Mouse (Mus musculus): ENCODE data around the gene Fars2. TPM values are rescaled to one million over a fixed set of nuclear protein-coding genes. Genes with fewer than 3 reads are reported as not detected.

Fars2 gene
- polyA plus RNA-seq, 1 experiment from 2014 or later, result 30.6 TPM

DNA sequence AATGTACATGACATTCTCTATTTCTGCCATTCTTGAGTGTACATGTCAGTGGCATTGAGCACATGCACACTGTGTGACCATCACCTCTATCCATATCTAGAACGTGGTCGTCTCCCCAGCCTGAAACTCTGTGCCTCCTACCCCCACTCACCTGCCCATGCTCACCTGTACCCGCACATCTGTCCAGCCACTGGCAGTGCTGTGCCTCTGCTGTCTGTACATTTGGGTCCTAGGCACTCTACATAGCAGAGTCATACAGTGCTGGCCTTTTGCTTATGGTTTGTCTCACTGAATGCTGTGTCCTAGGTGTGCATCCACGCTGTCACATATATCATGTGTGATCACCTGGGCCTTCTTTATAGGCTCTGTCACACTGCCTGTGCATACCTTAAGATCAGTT, 410.5 kb downstream of the Fars2 start:
- Histone ChIP-seq H3K9ac (no peak overlapping the region), H3K4me1 (0 out of 2 replicates have a peak, but pooled peaks cover 6% of the 10 kb centered on the region), H3K27me3 (replicated peaks) (no peaks in the 10 kb centered on the region), H3K27ac (no peak overlapping the region), H3K4me2 (replicated peaks) (no peak overlapping the region), H3K36me3 (no peaks in the 10 kb centered on the region), H3K9me3 (no peaks in the 10 kb centered on the region), H3K4me3 (no peak overlapping the region)
- ATAC-seq (ENCODE audit: low FRiP score, low read depth), result no peak
- WGBS, result 94% methylated on average over 4 of the region's 4 CpGs

DNA sequence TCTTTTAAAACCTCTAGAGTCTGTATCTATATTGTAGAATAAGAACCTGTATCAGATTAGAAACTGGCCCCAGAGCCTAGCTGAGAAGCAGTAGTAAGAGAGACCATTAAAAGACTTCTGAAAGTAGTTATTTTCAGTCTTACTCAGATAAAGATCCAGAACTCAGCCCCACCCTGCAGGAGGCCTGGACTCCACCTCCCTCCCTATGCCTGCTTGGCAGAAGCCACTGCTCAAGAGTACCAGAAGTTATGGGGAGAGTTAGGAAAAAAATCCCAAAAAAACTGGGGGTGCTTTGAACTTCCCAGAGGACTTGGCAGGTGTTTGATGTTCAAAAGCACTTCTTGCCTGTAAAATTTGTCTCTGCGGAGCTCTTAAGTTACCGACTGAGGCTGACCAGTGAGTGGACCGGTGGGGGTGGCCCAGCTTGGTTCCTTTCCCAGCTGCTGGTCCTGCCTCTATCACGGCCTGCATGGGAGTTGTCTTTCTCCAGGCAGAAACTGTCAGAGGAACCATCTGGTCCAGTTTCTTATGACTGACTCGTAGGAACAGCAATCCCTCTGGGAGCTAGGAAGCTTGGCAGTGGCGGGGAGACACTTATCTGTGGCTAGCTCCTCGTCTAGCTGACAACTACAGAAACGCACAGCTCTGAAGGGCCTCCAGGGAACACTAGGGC, 411.1 kb downstream of the Fars2 start:
- Histone ChIP-seq H3K27me3 (replicated peaks) (no peaks in the 10 kb centered on the region), H3K9me3 (no peaks in the 10 kb centered on the region), H3K36me3 (no peaks in the 10 kb centered on the region), H3K4me1 (0 out of 2 replicates have a peak, but pooled peaks cover 6% of the 10 kb centered on the region), H3K27ac (no peak overlapping the region), H3K4me3 (no peak overlapping the region), H3K4me2 (replicated peaks) (no peak overlapping the region), H3K9ac (no peak overlapping the region)
- 66% methylated on average over 8 of the region's 8 CpGs for WGBS
- ATAC-seq (ENCODE audit: low FRiP score, low read depth), result no peak

DNA sequence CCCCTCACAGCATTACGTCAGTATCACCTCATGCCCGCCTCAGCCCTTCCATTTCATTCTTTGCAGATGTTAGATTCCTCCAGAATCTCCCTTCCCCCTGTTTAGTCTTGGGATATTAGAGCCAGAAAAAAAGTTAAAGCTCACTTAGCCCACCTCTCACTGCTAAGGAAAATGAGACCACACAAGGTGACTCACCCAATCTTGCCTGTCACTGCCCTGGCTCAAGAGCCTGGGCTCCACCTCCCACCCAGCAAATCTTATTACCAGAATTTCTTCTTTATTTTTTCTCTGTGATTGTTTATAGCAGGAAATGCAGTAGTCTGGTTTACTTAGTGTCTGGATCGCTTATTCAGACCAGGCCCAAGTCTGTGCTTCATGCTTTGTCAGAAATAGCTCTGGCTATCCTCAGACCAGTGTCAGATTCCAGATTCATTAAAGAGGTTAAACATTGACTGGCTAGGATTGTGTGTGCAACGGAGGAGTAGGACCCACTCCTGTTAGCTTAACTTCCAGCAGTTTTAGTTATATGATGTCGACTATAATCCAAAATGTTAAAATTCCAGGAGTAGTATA, 412.3 kb downstream of the Fars2 start:
- no peak overlapping the region for H3K4me3 ChIP-seq
- no peaks in the 10 kb centered on the region for H3K36me3 ChIP-seq
- no peak for ATAC-seq (ENCODE audit: low FRiP score, low read depth)
- no peak overlapping the region for H3K9ac ChIP-seq
- 78% methylated on average over 5 of the region's 5 CpGs for WGBS
- H3K9me3 ChIP-seq, result no peaks in the 10 kb centered on the region
- no peak overlapping the region for H3K4me2 ChIP-seq (replicated peaks)
- no peaks in the 10 kb centered on the region for H3K27me3 ChIP-seq (replicated peaks)
- H3K4me1 ChIP-seq, result 0 out of 2 replicates have a peak, but pooled peaks cover 6% of the 10 kb centered on the region
- no peak overlapping the region for H3K27ac ChIP-seq

DNA sequence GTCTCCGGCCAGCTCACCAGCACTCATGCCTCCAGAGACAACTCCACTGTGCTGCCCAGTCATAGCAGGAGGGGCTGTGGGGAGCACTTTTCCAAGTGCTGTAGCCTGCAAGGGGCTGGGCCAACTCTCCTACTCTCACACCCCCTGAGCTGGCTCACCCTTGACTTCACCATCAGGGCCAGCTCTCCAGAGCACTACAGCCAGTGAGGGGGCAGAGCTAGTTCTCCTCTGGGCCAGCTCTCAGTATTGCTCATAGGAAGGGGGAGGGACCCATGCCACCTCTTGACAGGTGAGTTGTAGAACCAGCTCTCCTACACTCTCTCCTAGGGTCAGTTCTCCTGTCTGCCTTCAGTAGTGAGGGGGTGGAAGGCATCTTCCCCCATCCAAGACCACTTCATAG, 413.6 kb downstream of the Fars2 start:
- Histone ChIP-seq H3K27ac (no peak overlapping the region), H3K9me3 (no peaks in the 10 kb centered on the region), H3K4me2 (replicated peaks) (no peak overlapping the region), H3K36me3 (no peaks in the 10 kb centered on the region), H3K4me3 (no peak overlapping the region), H3K9ac (no peak overlapping the region), H3K4me1 (0 out of 2 replicates have a peak, but pooled peaks cover 6% of the 10 kb centered on the region), H3K27me3 (replicated peaks) (no peaks in the 10 kb centered on the region)
- WGBS, result 100% methylated on average over 1 of the region's 1 CpGs
- no peak for ATAC-seq (ENCODE audit: low FRiP score, low read depth)

DNA sequence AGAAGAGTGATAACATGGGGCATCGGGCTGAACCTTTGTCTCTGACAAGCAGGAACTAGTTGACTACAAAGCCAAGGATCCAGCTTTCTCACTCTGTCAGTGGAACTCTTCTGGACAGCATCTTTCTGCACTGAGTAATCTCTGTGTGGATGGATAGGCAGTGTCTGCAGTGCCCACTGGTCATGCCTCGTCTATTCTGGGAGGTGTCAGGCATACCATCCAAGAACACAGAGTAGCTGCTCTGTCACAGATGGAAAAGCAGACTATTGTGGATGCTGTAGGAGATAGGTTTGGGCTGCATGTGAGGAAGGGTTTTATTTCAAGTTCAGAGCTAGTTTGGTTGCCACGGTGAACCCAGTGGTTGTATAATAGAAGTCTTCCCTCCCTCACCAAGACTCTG, 414.7 kb downstream of the Fars2 start:
- H3K4me2 ChIP-seq (replicated peaks), result no peak overlapping the region
- no peak for ATAC-seq (ENCODE audit: low FRiP score, low read depth)
- H3K9ac ChIP-seq, result no peak overlapping the region
- no peaks in the 10 kb centered on the region for H3K9me3 ChIP-seq
- no peak overlapping the region for H3K27ac ChIP-seq
- H3K4me1 ChIP-seq, result 0 out of 2 replicates have a peak, but pooled peaks cover 4% of the 10 kb centered on the region
- 76% methylated on average over 3 of the region's 3 CpGs for WGBS
- H3K4me3 ChIP-seq, result no peak overlapping the region
- no peaks in the 10 kb centered on the region for H3K36me3 ChIP-seq
- H3K27me3 ChIP-seq (replicated peaks), result no peaks in the 10 kb centered on the region

DNA sequence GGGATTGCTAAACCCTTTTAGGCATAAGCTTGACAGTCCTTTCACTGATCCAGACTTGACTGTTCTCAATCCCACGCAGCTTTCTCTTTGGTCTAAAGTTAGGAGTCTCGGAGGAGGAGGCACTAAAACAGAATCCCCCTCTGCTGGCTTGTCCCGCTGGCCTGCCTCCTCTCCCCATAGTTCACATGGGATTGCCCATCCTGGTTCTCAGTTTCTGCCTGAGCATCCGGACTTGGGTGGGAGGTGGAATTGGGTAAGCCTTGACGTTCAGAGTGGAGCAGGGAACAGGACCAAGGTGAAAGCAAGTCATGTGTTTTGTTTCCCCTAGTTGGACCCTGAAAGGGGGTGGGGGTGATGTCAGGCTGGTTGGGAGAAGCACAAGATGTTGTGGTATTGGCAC, 415.9 kb downstream of the Fars2 start:
- Histone ChIP-seq H3K4me1 (peaks cover 8% of the 10 kb centered on the region), H3K27ac (no peak overlapping the region), H3K9ac (no peak overlapping the region), H3K9me3 (no peaks in the 10 kb centered on the region), H3K4me3 (no peak overlapping the region), H3K27me3 (replicated peaks) (no peaks in the 10 kb centered on the region), H3K36me3 (no peaks in the 10 kb centered on the region), H3K4me2 (replicated peaks) (no peak overlapping the region)
- WGBS, result 94% methylated on average over 5 of the region's 5 CpGs
- ATAC-seq (ENCODE audit: low FRiP score, low read depth), result no peak

DNA sequence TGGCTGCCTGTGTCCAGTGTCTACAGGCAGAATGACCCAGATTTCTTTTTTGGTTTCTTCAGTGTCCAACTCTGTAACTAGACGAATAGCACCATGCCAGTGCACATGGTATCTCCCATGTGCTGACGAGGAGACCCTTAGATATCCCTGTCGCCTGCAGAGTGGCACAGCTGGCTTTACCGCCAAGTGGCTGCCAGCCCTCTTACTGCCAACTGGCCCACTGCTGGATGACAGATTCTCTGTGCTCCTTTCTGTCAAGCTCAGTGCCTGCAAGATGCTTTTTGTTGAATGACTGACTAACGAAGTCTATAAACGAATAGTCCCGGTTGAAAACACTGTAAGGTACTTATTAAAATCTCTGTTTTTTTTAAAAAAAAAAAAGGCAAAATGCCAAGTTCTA, 416.3 kb downstream of the Fars2 start:
- Histone ChIP-seq H3K4me3 (no peak overlapping the region), H3K27me3 (replicated peaks) (no peaks in the 10 kb centered on the region), H3K36me3 (no peaks in the 10 kb centered on the region), H3K9me3 (no peaks in the 10 kb centered on the region), H3K27ac (no peak overlapping the region), H3K4me2 (replicated peaks) (no peak overlapping the region), H3K4me1 (peaks cover 12% of the 10 kb centered on the region), H3K9ac (no peak overlapping the region)
- WGBS, result 89% methylated on average over 7 of the region's 7 CpGs
- ATAC-seq (ENCODE audit: low FRiP score, low read depth), result no peak

DNA sequence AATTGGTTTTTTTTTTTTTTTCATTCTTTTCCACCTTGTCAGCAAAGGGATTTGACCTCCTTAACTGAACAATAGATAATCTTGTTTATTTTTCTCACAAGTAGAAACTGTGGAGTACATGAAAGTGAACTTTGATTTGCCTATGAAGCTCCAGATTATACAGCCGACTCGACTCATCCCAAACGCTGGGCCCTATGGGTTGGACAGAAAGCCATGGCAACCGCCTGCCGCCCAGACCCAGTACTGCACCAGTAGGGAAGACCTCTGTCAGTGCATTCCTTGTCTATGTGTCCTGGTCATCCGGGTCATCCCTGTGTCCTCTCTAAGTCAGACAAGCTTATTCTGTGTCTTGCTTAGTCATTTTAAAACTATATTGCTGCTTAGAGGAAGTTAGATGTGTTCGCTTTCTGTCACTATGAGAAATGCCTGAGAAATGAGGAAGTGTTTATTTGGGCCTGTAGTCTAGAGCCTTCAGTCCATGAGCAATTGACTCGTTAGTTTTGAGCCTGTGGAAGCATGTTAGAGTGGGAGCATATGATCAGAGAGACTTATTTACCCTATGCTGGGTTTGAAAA, 416.8 kb downstream of the Fars2 start:
- 90% methylated on average over 8 of the region's 8 CpGs for WGBS
- H3K27me3 ChIP-seq (replicated peaks), result no peaks in the 10 kb centered on the region
- no peak overlapping the region for H3K4me2 ChIP-seq (replicated peaks)
- no peaks in the 10 kb centered on the region for H3K36me3 ChIP-seq
- no peak overlapping the region for H3K27ac ChIP-seq
- H3K9ac ChIP-seq, result no peak overlapping the region
- no peaks in the 10 kb centered on the region for H3K9me3 ChIP-seq
- no peak for ATAC-seq (ENCODE audit: low FRiP score, low read depth)
- H3K4me1 ChIP-seq, result peaks cover 12% of the 10 kb centered on the region
- H3K4me3 ChIP-seq, result no peak overlapping the region

DNA sequence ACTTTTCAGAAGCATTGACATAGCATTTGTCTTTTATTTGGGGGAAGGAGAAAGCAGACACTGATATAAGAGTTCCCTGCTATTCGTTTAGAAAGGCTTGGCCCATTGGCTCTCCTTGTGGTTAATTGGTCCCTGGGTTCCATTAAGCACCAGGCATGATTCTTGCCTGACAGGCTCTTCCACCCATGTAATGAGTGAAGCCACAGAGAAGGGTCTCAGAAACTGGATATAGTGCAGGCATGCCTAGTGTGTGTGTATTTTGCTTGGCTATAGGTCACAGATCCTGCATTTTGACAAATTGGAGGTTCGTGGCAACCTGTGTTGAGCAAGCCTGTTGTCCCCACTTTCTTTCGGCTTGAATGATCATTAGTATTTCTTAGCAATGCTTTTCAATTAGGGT, 420.4 kb downstream of the Fars2 start:
- Histone ChIP-seq H3K27ac (peak overlapping the region; percentile 59; the same call in 1 of the 2 replicates), H3K36me3 (no peaks in the 10 kb centered on the region), H3K9ac (no peak overlapping the region), H3K4me3 (no peak overlapping the region), H3K27me3 (replicated peaks) (no peaks in the 10 kb centered on the region), H3K4me1 (peaks cover 16% of the 10 kb centered on the region), H3K4me2 (replicated peaks) (no peak overlapping the region), H3K9me3 (no peaks in the 10 kb centered on the region)
- 60% methylated on average over 3 of the region's 3 CpGs for WGBS
- peak; percentile 56; the same call in 1 of the 2 replicates for ATAC-seq (ENCODE audit: low FRiP score, low read depth)

DNA sequence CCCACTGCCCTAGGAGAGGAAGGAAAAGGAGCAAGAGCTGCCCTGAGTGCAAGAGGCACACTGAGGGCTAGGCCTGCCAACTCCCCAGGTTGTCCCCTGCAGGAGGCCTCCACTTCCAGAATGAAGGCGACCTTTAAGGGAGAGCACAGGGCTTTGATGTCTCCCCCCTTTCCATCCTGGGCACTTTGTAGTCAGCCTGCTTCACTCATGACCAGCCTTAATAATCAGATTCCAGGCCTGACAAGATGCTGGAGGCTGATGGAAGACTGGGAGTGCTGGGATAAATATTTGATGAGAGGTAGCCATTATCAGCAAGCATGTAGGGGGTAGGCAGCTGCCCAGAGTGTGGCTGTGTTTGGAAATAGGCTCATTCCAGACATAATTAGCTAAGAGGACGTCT, 421.2 kb downstream of the Fars2 start:
- H3K4me1 ChIP-seq, result peaks cover 16% of the 10 kb centered on the region
- H3K4me3 ChIP-seq, result no peak overlapping the region
- H3K9me3 ChIP-seq, result no peaks in the 10 kb centered on the region
- H3K27me3 ChIP-seq (replicated peaks), result no peaks in the 10 kb centered on the region
- peak overlapping the region; percentile 23; the same call in 1 of the 2 replicates for H3K27ac ChIP-seq
- no peaks in the 10 kb centered on the region for H3K36me3 ChIP-seq
- 47% methylated on average over 2 of the region's 2 CpGs for WGBS
- no peak for ATAC-seq (ENCODE audit: low FRiP score, low read depth)
- H3K4me2 ChIP-seq (replicated peaks), result no peak overlapping the region
- H3K9ac ChIP-seq, result no peak overlapping the region

DNA sequence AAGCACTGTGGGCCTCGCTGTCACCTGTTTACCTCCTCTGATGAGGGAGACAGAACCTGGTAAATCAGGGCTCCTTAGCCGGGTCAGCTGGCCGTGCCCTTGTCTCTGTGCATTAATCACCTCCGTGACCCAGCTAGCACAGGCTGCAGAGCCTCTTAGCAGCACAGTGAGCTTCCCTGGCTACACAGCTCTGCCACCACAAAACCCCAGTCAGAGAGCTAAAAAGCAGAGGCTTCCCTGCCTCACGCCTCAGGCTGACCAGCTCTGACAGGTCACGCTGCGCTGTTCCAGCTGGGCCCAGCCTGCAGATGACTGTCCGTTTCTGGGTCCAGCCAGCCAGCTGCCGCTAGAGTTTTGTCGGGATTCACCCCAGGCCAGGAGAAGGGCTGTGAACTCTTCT, 423.0 kb downstream of the Fars2 start:
- Histone ChIP-seq H3K4me2 (replicated peaks) (no peak overlapping the region), H3K36me3 (no peaks in the 10 kb centered on the region), H3K27me3 (replicated peaks) (no peaks in the 10 kb centered on the region), H3K9ac (no peak overlapping the region), H3K4me3 (no peak overlapping the region), H3K4me1 (peaks cover 16% of the 10 kb centered on the region), H3K9me3 (no peaks in the 10 kb centered on the region), H3K27ac (no peak overlapping the region)
- 54% methylated on average over 10 of the region's 10 CpGs for WGBS
- ATAC-seq (ENCODE audit: low FRiP score, low read depth), result no peak

DNA sequence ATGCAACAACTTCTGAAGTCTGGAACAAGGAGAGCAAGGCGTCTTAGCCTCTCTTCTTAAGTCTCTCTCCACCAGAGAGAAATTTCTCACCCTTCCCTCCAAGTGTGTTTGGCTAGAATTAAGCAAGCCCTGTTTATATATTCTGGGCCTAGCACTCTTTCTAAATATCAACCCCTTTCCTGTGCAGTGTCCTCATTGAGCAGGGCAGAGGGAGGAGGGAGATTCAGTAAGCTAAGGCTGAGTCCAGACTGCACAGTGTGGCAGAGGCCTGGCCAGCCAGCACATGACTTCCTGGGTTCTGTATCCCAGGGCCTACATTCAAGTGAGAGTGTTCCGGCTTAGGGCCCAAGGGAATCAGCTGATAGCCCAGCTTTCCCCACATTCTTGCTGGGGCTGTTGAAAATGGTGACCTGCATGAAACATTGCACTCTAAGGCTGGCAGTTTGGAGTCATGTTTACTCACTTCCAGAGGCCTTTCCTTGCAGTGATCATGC, 424.1 kb downstream of the Fars2 start:
- Histone ChIP-seq H3K4me3 (no peak overlapping the region), H3K36me3 (no peaks in the 10 kb centered on the region), H3K27ac (no peak overlapping the region), H3K9ac (no peak overlapping the region), H3K9me3 (no peaks in the 10 kb centered on the region), H3K27me3 (replicated peaks) (no peaks in the 10 kb centered on the region), H3K4me2 (replicated peaks) (no peak overlapping the region), H3K4me1 (peaks cover 16% of the 10 kb centered on the region)
- WGBS, result 84% methylated on average over 2 of the region's 2 CpGs
- ATAC-seq (ENCODE audit: low FRiP score, low read depth), result no peak

Measured in neural tube, embryonic 12.5 days (tissue).